Mouse (Mus musculus): ENCODE data around the gene Arfgap1. TPM values are rescaled to one million over a fixed set of nuclear protein-coding genes. Genes with fewer than 3 reads are reported as not detected.

Arfgap1 gene
- polyA plus RNA-seq (2012; rRNA removed) (14.4 and 20.6 TPM in 2 replicates), polyA plus RNA-seq (2014; fragmentation: Nextera tagmentation; extraction: Ambion mirVana) (16.6 and 18.8 TPM in 2 replicates)

- peak within 1 kb of the TSS; percentile 77 for H3K27ac ChIP-seq
- peaks cover 11 to 15% of the 10 kb centered on the region in 2 experiments for H3K4me1 ChIP-seq (replicated peaks; ENCODE audit: control insufficient read depth in 2 of 2, insufficient read depth in 2 of 2, low read length in 1 of 2)
- peak within 1 kb of the TSS; percentile 93 for H3K9ac ChIP-seq (replicated peaks)
- peaks cover 11% of the 10 kb centered on the region for H3K36me3 ChIP-seq (replicated peaks; ENCODE audit: control insufficient read depth, insufficient read depth, low read depth)
- no peaks in the 10 kb centered on the region for H3K27me3 ChIP-seq (ENCODE audit: control insufficient read depth, insufficient read depth, low read length)
- peak within 1 kb of the TSS; percentile 93 for H3K4me2 ChIP-seq (ENCODE audit: low read depth)
- H3K9me3 ChIP-seq (ENCODE audit: control insufficient read depth, low read length): no peaks in the 10 kb centered on the region
- DNase-seq (ENCODE audit: low read depth in 3 of 3, low spot score in 3 of 3) (peak; percentile 75 to 77 (median 76)), ATAC-seq (ENCODE audit: insufficient read depth) (peak; percentile 90)
- TF ChIP-seq EP300 (IDR thresholded peaks at IDR 0.05; ENCODE audit: low read depth) (no peak), CTCF (IDR thresholded peaks at IDR 0.05; ENCODE audit: low read depth) (peak; percentile 11; the same call in 1 of the 2 replicates)
- H3K4me3 ChIP-seq (ENCODE audit: insufficient read depth in 1 of 2, low read depth in 2 of 2, low read length in 2 of 2): peak within 1 kb of the TSS; percentile 90 to 92
- WGBS (ENCODE audit: insufficient replicate concordance): under 1% methylated on average over 56 of the region's 57 CpGs
Measured at GRCm38 (mm10) chr2:180967010-180967763, at the start of gene Arfgap1. TSS of gene Arfgap1 (plus strand) at chr2:180967225.

DNA sequence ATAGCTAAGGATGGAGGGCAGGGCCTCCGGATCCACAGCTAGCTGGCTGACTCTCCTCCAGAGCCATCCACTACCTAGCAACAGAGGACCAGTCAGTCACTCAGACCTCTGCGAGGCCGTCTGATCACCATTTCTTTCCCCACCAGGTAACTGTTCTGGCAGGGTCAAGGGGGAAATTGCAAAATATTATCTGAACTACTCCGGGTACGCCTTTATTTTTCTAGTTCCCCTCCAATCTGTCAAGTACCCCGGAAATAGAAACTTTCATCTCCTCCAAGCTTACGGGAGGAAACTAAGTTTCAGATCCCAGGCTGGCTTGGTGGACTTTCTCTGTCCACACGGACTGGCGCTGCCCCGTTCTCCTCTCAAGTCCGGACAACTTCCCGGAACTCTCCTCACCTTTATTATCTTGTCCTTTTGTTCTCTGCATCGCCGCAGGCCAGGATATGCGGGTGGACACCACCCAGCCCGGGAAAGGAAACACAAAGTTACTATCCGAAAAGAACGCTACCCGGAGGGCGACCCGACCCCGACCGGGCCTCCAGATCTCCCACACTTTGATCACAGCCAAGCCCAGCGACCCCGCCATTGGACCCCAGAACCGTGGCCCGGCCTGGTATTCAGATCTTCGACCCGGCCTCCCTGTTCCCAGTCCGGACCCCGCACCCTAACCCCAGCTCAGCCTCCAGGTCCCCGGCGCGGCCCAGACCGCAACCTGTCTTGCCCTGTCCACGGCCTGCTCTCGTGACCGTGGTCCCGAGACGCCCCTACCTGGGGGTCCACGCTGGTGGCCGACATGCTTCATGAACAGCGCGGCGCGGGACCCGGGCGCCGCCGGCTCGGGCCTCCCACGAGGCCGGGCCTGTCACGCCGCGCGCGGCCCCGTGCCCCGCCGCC is 46.9 kb upstream of the Arfgap1 start:
- Histone ChIP-seq H3K4me1 (replicated peaks; ENCODE audit: control insufficient read depth in 2 of 2, insufficient read depth in 2 of 2, low read length in 1 of 2) (peaks cover 2 to 12% of the 10 kb centered on the region in 2 experiments; a peak in 3 of 4 replicates), H3K27ac (peak overlapping the region; percentile 24; the same call in 1 of the 2 replicates), H3K36me3 (replicated peaks; ENCODE audit: control insufficient read depth, insufficient read depth, low read depth) (peaks cover 29% of the 10 kb centered on the region), H3K27me3 (ENCODE audit: control insufficient read depth, insufficient read depth, low read length) (no peaks in the 10 kb centered on the region), H3K9ac (replicated peaks) (peak overlapping the region; percentile 97), H3K9me3 (ENCODE audit: control insufficient read depth, low read length) (no peaks in the 10 kb centered on the region), H3K4me2 (ENCODE audit: low read depth) (peak overlapping the region; percentile 76), H3K4me3 (ENCODE audit: insufficient read depth in 1 of 2, low read depth in 2 of 2, low read length in 2 of 2) (peak overlapping the region; percentile 92 to 94)
- DNase-seq (ENCODE audit: low read depth in 3 of 3, low spot score in 3 of 3): no peak
- TF ChIP-seq EP300 (IDR thresholded peaks at IDR 0.05; ENCODE audit: low read depth) (no peak), CTCF (IDR thresholded peaks at IDR 0.05; ENCODE audit: low read depth) (no peak)
- under 1% methylated on average over 61 of the region's 61 CpGs for WGBS (ENCODE audit: insufficient replicate concordance)
- peak; percentile 12 for ATAC-seq (ENCODE audit: insufficient read depth)

DNA sequence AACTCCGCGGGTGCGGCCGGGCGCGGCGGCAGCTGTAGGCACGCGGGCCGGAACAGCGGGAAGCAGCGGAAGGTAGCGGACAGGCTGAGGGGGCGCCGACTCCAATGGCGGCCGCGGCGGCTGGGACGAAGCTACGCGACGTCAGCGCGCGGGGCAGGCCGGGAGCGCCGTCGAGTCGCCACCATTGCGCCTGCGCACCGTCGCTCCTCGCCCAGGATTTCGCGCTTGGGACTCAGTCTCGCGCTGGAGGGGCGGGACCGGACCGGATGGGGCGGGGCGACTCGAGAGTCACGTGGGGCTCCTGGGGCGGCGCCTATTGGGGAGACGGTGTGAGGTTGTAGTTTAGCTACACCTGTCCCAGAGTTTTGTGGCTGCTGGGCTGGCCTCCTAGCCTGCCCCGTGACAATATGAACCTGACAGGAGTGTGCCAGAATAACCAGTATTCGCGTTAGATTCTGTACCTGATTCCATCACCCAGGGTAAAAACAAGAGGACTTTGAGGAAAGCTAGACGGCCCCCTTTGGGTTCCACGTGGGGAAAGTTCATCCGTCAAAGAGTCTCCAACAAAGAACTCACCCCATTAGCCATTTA is 46.1 kb upstream of the Arfgap1 start, which contains the start of gene Ythdf1:
Gene Ythdf1, minus strand, starts transcription at position 140 of the 591 bp plus-strand sequence.
- ATAC-seq (ENCODE audit: insufficient read depth): peak; percentile 94
- peak within 1 kb of the TSS; percentile 24; the same call in 1 of the 2 replicates for H3K27ac ChIP-seq

GRCm38 (mm10) chr2:180922739-180923138 is 44.3 kb upstream of the Arfgap1 start:
- peaks cover 8% of the 10 kb centered on the region for H3K36me3 ChIP-seq (replicated peaks; ENCODE audit: control insufficient read depth, insufficient read depth, low read depth)
- ATAC-seq (ENCODE audit: insufficient read depth) (no peak), DNase-seq (ENCODE audit: low read depth in 3 of 3, low spot score in 3 of 3) (no peak)
- H3K27ac ChIP-seq: no peak overlapping the region
- no peaks in the 10 kb centered on the region for H3K9me3 ChIP-seq (ENCODE audit: control insufficient read depth, low read length)
- WGBS (ENCODE audit: insufficient replicate concordance): 70% methylated on average over 6 of the region's 6 CpGs
- no peak overlapping the region for H3K4me2 ChIP-seq (ENCODE audit: low read depth)
- H3K4me3 ChIP-seq (ENCODE audit: insufficient read depth in 1 of 2, low read depth in 2 of 2, low read length in 2 of 2): no peak overlapping the region
- H3K4me1 ChIP-seq (replicated peaks; ENCODE audit: control insufficient read depth in 2 of 2, insufficient read depth in 2 of 2, low read length in 1 of 2): peaks cover 2 to 8% of the 10 kb centered on the region in 2 experiments; a peak in 3 of 4 replicates
- no peaks in the 10 kb centered on the region for H3K27me3 ChIP-seq (ENCODE audit: control insufficient read depth, insufficient read depth, low read length)
- TF ChIP-seq CTCF (IDR thresholded peaks at IDR 0.05; ENCODE audit: low read depth) (no peak), EP300 (IDR thresholded peaks at IDR 0.05; ENCODE audit: low read depth) (no peak)
- H3K9ac ChIP-seq (replicated peaks): no peak overlapping the region

More for the DNA sequence above, 46.1 kb upstream of the Arfgap1 start, which contains the start of gene Ythdf1:
- DNase-seq (ENCODE audit: low read depth in 3 of 3, low spot score in 3 of 3): peak; percentile 91 to 92 (median 92)
- Histone ChIP-seq H3K27me3 (ENCODE audit: control insufficient read depth, insufficient read depth, low read length) (no peaks in the 10 kb centered on the region), H3K9me3 (ENCODE audit: control insufficient read depth, low read length) (no peaks in the 10 kb centered on the region), H3K4me1 (replicated peaks; ENCODE audit: control insufficient read depth in 2 of 2, insufficient read depth in 2 of 2, low read length in 1 of 2) (peaks cover 2 to 12% of the 10 kb centered on the region in 2 experiments; a peak in 3 of 4 replicates), H3K4me2 (ENCODE audit: low read depth) (peak within 1 kb of the TSS; percentile 76), H3K9ac (replicated peaks) (peak within 1 kb of the TSS; percentile 97), H3K4me3 (ENCODE audit: insufficient read depth in 1 of 2, low read depth in 2 of 2, low read length in 2 of 2) (peak within 1 kb of the TSS; percentile 92 to 94), H3K36me3 (replicated peaks; ENCODE audit: control insufficient read depth, insufficient read depth, low read depth) (peaks cover 22% of the 10 kb centered on the region)
- 2% methylated on average over 46 of the region's 56 CpGs for WGBS (ENCODE audit: insufficient replicate concordance)
- no peak for TF ChIP-seq CTCF (IDR thresholded peaks at IDR 0.05; ENCODE audit: low read depth)
- TF ChIP-seq EP300 (IDR thresholded peaks at IDR 0.05; ENCODE audit: low read depth): no peak
